Mouse (Mus musculus): ENCODE results near the gene Tsnaxip1.

- no peak for TF ChIP-seq CHD2 (IDR thresholded peaks at IDR 0.05; ENCODE audit: low read depth, low read length)
- TF ChIP-seq ZC3H11A (IDR thresholded peaks at IDR 0.05; ENCODE audit: borderline replicate concordance, low read depth, low read length) = no peak
- no peak for TF ChIP-seq ZNF384 (IDR thresholded peaks at IDR 0.05; ENCODE audit: low read depth, low read length)
These were observed 37.9 kb upstream of the Tsnaxip1 start for GRCm38 (mm10) chr8:105789626-105790025.

Measured in ES-E14 (cell line).